Mouse (Mus musculus) heart, postnatal 0 days (tissue): ENCODE measurements around the gene Gse1. TPM values are rescaled to one million over a fixed set of nuclear protein-coding genes. Genes with fewer than 3 reads are reported as not detected.
A peak's percentile ranks its signal among the peaks of the same experiment; 100 is the strongest.

Experiments used
- ATAC-seq: fragments of 200-750 bp; cut with Nextera tagmentation; 2 replicates; pipeline ENCODE4 v1.8.0; 2017; ENCODE audit warnings: low read depth, moderate number of reproducible peaks, moderate library complexity; ENCODE audit not compliant: insufficient read depth
- DNase-seq: peaks from one replicate; pipeline ENCODE4 v3.0.0-alpha.2; 2016; ENCODE audit warnings: low spot score
- H3K27ac ChIP-seq: fragments of 300-500 bp; sonication (generic); 2 replicates; pipeline ENCODE4 v1.5.1; 2014; ENCODE audit warnings: low read depth, mild to moderate bottlenecking
- H3K27me3 ChIP-seq: fragments of 300-500 bp; sonication (generic); 2 replicates; pipeline ENCODE4 v1.6.1; 2014; ENCODE audit warnings: low read length, mixed read lengths; ENCODE audit not compliant: control insufficient read depth, insufficient read depth
- H3K36me3 ChIP-seq: fragments of 300-500 bp; sonication (generic); replicated peaks from 2 replicates; pipeline ENCODE4 v1.6.1; 2014; ENCODE audit warnings: low read length, mixed read lengths; ENCODE audit not compliant: control insufficient read depth, insufficient read depth
- H3K4me1 ChIP-seq: fragments of 300-500 bp; sonication (generic); 2 replicates; pipeline ENCODE4 v1.6.1; 2014; ENCODE audit warnings: antibody characterized with exemption; ENCODE audit not compliant: control insufficient read depth, insufficient read depth
- H3K4me2 ChIP-seq: fragments of 300-500 bp; sonication (generic); 2 replicates; pipeline ENCODE4 v1.6.1; 2014; ENCODE audit warnings: low read depth, mild to moderate bottlenecking, low read length, moderate library complexity
- H3K4me3 ChIP-seq: fragments of 300-500 bp; sonication (generic); 2 replicates; pipeline ENCODE4 v1.5.1; 2014; ENCODE audit warnings: low read depth, low read length
- H3K9ac ChIP-seq: fragments of 300-500 bp; sonication (generic); replicated peaks from 2 replicates; pipeline ENCODE4 v1.6.1; 2014; ENCODE audit warnings: low read depth, low read length, mixed read lengths
- H3K9me3 ChIP-seq: fragments of 300-500 bp; sonication (generic); replicated peaks from 2 replicates; pipeline ENCODE4 v1.6.1; 2016; ENCODE audit warnings: low read length; ENCODE audit not compliant: control insufficient read depth
- CTCF ChIP-seq: IDR thresholded peaks from 2 replicates; pipeline ENCODE4 v1.5.1; 2016; ENCODE audit warnings: antibody characterized with exemption, control low read depth, low read depth
- EP300 ChIP-seq: IDR thresholded peaks from 2 replicates; pipeline ENCODE4 v1.6.1; 2016; ENCODE audit warnings: antibody characterized with exemption, low read depth
- WGBS: fragments of 180-500 bp; shearing (Covaris S2); extraction: QIAGEN DNeasy Blood & Tissue Kit; methylation state at CpG from one replicate; pipeline ENCODE4 v1.1.7; 2014; 5-methylcytosine and 5-hydroxymethylcytosine counted together
- polyA plus RNA-seq: library from polyadenylated mRNA; unstranded; fragments of >200 nt; fragmentation: Nextera tagmentation; extraction: Ambion mirVana; gene quantifications from 2 replicates; pipeline ENCODE4 v1.2.1, GENCODE M21; 2015
- total RNA-seq: library from RNA; depleted of rRNA; stranded (reverse); fragments of >200 nt; gene quantifications from 2 replicates; pipeline ENCODE4 v1.2.3, GENCODE M21; 2014; ENCODE audit warnings: low replicate concordance

Gse1 gene
- total and polyA plus RNA-seq, 2 experiments from 2014 or later: 5.4 to 18.7 TPM

DNA sequence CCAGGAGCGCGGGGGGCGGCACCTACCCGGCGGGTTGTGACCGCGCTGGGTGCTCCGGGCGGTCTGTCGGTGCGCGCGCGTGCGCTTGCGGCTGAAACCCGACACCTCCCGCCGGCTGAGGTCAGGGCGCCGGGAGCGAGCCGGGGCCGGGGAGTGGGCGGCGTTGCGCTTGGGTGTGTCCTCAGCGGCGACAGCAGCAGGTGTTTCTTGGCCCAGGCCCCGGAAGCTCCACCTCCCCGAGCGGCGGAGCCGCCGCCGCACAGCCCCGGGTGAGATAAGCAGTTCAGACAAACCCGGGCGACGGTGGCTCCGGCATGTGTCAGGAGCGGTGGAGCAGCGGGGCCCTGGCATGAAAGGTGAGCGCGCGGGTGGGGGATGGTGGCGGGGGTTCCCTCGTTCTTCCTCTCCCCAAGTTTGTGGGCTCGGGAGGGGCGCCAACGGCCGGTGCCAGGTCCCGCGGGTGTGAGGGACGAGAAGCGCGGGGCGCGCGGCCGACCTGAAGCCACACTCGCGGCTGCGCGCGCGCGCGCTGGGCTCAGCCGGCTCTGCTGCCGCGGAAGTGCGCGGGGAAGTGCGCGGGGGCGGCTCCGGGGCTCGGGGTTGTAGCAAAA, 309.1 kb downstream of the Gse1 start:
- ATAC-seq: peak; percentile 67

DNA sequence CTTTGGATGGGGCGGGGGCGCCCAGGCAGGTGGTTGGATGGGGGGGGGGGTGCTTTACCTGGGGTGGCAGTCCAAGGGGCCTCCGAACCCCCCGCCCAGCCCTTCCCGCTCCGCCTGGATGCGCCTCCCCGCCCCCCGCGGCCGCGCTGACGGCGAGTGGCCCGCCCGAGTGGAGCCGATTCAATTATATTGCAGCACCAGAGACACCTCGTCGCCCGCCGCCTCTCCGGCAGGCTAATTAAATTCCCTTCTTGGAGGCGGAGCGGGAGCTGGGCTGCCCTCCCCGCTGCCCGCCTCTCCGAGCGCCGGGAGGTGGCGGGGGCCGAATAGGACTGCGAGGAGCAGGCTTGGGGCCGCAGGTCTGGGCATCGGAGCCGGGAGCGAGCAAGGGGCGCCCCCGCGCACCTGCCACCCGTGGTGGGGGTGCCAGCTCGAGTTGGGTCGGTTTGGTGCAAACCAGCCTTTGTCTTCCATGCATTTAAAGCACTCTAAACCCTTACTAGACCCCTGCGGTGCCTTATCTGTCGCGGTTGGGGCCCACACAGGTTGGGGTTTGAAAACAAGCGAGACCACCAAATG, 309.7 kb downstream of the Gse1 start:
- H3K27me3 ChIP-seq: no peaks in the 10 kb centered on the region

More for the DNA sequence above, 309.1 kb downstream of the Gse1 start:
- DNase-seq: peak; percentile 90
- Histone ChIP-seq H3K9ac (peak overlapping the region; percentile 73), H3K27me3 (no peaks in the 10 kb centered on the region), H3K36me3 (no peaks in the 10 kb centered on the region), H3K4me1 (peaks cover 41% of the 10 kb centered on the region), H3K27ac (peak overlapping the region; percentile 93), H3K4me3 (peak overlapping the region; percentile 65), H3K4me2 (peak overlapping the region; percentile 92), H3K9me3 (no peaks in the 10 kb centered on the region)
- under 1% methylated on average over 47 of the region's 79 CpGs for WGBS
- peak; percentile 36; the same call in 1 of the 2 replicates for TF ChIP-seq EP300
- no peak for TF ChIP-seq CTCF

DNA sequence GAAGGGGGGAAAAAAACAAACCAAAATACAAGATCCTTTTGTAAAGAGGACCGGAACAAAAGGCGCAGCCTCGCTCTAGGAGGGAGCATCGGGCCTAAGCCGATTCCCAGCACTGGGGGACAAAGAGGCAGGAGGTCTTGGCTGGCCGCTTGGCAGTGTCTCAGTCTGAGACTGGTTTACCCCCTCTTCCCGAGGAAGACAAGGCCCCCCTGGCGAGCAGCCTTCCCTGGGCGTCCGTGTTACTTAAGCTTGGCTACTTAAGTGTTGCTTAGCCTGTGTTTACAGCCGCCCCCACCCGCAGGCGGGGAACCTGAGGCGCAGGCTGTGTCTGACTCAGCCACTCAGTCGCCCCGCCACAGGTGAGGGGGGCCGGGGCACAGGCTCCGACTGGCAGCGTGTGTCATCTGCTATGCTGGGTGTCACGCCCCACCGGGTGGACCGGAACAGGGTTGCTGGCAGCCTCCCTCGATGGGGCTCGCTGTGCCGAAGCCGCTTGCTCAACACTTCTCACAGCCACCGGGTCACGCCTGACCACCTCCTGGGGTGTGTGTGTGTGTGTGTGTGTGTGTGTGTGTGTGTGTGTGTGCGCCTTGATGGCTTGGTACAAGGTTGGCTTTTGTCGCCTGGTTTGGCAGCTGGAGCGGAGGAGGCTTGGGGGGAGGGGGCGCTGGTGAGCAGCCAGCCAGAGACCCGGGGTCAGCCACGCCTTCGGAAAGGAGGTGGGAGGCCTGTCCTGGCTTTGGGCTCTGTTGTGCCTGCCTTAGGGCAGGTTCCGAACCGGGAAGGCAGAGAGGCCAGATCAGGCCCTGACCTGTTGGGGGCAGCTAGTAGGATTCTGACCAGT, 310.4 kb downstream of the Gse1 start:
- H3K36me3 ChIP-seq: no peaks in the 10 kb centered on the region
- H3K4me3 ChIP-seq: peak overlapping the region; percentile 65
- ATAC-seq: peak; percentile 6
- WGBS: 5% methylated on average over 35 of the region's 37 CpGs
- H3K4me1 ChIP-seq: peaks cover 40% of the 10 kb centered on the region
- H3K27ac ChIP-seq: peak overlapping the region; percentile 93
- H3K9ac ChIP-seq: peak overlapping the region; percentile 73
- no peaks in the 10 kb centered on the region for H3K27me3 ChIP-seq
- H3K9me3 ChIP-seq: no peaks in the 10 kb centered on the region
- H3K4me2 ChIP-seq: peak overlapping the region; percentile 92
- DNase-seq: peak; percentile 63
- TF ChIP-seq CTCF (no peak; the same call in 1 of the 2 replicates), EP300 (peak; percentile 70; the same call in 1 of the 2 replicates)

More for the DNA sequence above, 309.7 kb downstream of the Gse1 start:
- Histone ChIP-seq H3K9ac (peak overlapping the region; percentile 73), H3K4me3 (peak overlapping the region; percentile 65), H3K9me3 (no peaks in the 10 kb centered on the region), H3K36me3 (no peaks in the 10 kb centered on the region), H3K27ac (peak overlapping the region; percentile 93), H3K4me1 (peaks cover 40% of the 10 kb centered on the region), H3K4me2 (peak overlapping the region; percentile 92)
- WGBS: under 1% methylated on average over 31 of the region's 46 CpGs
- ATAC-seq: peak; percentile 19
- TF ChIP-seq CTCF: no peak; the same call in 1 of the 2 replicates
- no peak for TF ChIP-seq EP300
- DNase-seq: peak; percentile 64

DNA sequence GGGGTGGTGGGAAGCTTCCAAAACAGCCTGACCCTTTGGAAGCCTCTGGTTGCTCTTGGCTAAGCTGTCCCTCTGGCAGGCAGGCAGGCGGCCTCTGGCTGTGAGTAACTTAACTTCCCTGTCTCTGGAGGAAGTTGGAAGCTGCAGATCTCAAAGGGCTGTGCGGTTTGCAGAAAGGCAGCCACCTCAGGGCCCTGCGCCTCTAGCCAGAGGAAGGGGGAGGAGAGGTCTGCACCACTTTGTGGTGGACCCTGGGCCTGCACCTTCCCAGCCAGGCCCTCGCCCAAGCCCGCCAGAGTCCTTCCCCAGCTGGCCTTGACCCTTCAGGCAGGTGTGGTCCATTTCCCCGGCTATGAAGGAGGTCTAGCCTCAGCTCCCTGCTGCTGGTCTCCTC, 311.1 kb downstream of the Gse1 start:
- H3K36me3 ChIP-seq: no peaks in the 10 kb centered on the region
- H3K4me1 ChIP-seq: peaks cover 41% of the 10 kb centered on the region
- ATAC-seq (no peak), DNase-seq (no peak)
- H3K4me3 ChIP-seq: peak overlapping the region; percentile 65; the same call in 1 of the 2 replicates
- H3K4me2 ChIP-seq: peak overlapping the region; percentile 92
- H3K9me3 ChIP-seq: no peaks in the 10 kb centered on the region
- 51% methylated on average over 6 of the region's 6 CpGs for WGBS
- H3K27me3 ChIP-seq: no peaks in the 10 kb centered on the region
- TF ChIP-seq EP300: no peak
- TF ChIP-seq CTCF: no peak
- peak overlapping the region; percentile 73; the same call in 1 of the 2 replicates for H3K9ac ChIP-seq
- H3K27ac ChIP-seq: peak overlapping the region; percentile 93

DNA sequence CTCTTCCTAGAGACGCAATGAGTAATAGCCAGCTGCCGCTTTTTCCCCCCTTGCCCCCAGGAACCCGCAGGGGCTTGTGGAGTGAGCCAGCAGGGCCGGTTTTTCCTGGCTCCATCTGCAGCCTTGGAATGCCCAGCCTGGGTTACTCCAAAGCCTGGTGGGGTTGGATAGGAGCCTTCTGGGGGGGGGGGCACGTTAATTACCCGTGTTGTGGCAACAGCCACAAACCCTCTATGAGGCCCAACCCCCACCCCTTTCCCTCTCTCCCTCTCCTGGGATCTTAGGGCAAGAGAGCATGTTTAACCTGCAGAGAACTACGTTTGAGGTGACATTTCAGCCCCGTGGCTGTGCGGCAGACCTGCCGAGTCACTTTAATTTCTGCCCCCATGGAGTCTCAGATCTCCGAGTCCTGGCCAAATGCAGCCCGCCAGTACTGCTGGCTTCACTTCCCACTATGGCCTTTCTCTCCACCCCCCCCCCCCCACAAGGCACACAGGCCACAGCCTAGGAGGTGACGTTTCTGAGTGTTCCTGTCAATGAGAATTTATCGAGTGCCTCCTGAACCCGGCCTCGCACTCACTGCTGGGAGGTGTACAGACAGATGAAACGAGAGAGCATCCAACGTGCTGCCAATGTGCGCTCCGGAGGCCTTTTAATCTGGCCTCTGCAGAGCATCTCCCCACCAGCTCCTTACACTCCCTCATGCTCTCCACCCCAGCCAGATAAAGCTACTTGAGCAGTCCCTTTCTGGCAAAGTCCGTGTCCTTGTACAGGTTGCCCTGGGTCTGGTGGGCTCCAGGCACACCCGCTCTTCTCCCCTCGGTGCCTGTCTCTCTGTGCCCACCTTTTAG, 311.7 kb downstream of the Gse1 start:
- peak overlapping the region; percentile 93 for H3K27ac ChIP-seq
- 31% methylated on average over 23 of the region's 23 CpGs for WGBS
- 0 out of 2 replicates have a peak overlapping the region, but pooled peaks have one; percentile 73 for H3K9ac ChIP-seq
- peaks cover 44% of the 10 kb centered on the region for H3K4me1 ChIP-seq
- ATAC-seq (no peak), DNase-seq (no peak)
- TF ChIP-seq CTCF (no peak), EP300 (no peak)
- H3K36me3 ChIP-seq: no peaks in the 10 kb centered on the region
- H3K9me3 ChIP-seq: no peaks in the 10 kb centered on the region
- no peaks in the 10 kb centered on the region for H3K27me3 ChIP-seq
- H3K4me3 ChIP-seq: peak overlapping the region; percentile 65; the same call in 1 of the 2 replicates
- peak overlapping the region; percentile 92; the same call in 1 of the 2 replicates for H3K4me2 ChIP-seq
